In genomic region chr7:19628536-19629360, GRCm38 (mm10) we compare ENCODE assay signal across 8 mouse cellular contexts. TPM values are rescaled to one million over a fixed set of nuclear protein-coding genes. Genes with fewer than 3 reads are reported as not detected.
DNase-seq lines count a peak whose midpoint lies in the region; ATAC-seq and TF ChIP-seq lines count a peak whose summit lies in the region.

No protein-coding gene starts in this region.

- H3K4me2 ChIP-seq in lung, postnatal 0 days (replicated peaks; ENCODE audit: low read depth, low read length) = peak overlapping the region; percentile 93

- peak overlapping the region; percentile 74 for H3K27ac ChIP-seq in hindbrain, embryonic 10.5 days
- H3K27ac ChIP-seq in lung, postnatal 0 days (ENCODE audit: low read length) = peak overlapping the region; percentile 93

- WGBS in hindbrain, embryonic 10.5 days = under 1% methylated on average over 57 of the region's 57 CpGs
- WGBS in lung, postnatal 0 days = under 1% methylated on average over 51 of the region's 57 CpGs

- 0 out of 2 replicates have a peak, but pooled peaks cover 5% of the 10 kb centered on the region for H3K9me3 ChIP-seq in hindbrain, embryonic 10.5 days
- H3K9me3 ChIP-seq in lung, postnatal 0 days (ENCODE audit: low read length) = no peaks in the 10 kb centered on the region

- H3K36me3 ChIP-seq in hindbrain, embryonic 10.5 days = peaks cover 21% of the 10 kb centered on the region
- H3K36me3 ChIP-seq in lung, postnatal 0 days (ENCODE audit: insufficient read depth, low read length) = peaks cover 13% of the 10 kb centered on the region; the same call in 1 of the 2 replicates

- H3K27me3 ChIP-seq in hindbrain, embryonic 10.5 days (ENCODE audit: insufficient read depth, poor library complexity, severe bottlenecking) = no peaks in the 10 kb centered on the region
- H3K27me3 ChIP-seq in lung, postnatal 0 days (replicated peaks; ENCODE audit: insufficient read depth, low read length) = no peaks in the 10 kb centered on the region

- H3K9ac ChIP-seq in lung, postnatal 0 days (replicated peaks; ENCODE audit: low read depth) = peak overlapping the region; percentile 43

- ATAC-seq in frontal cortex, adult (ENCODE audit: low TSS enrichment) = peak; percentile 59
- peak; percentile 91 for ATAC-seq in lung, postnatal 0 days

- H3K4me1 ChIP-seq in hindbrain, embryonic 10.5 days (replicated peaks) = peaks cover 22% of the 10 kb centered on the region; the same call in 1 of the 2 replicates
- no peaks in the 10 kb centered on the region; the same call in 1 of the 2 replicates for H3K4me1 ChIP-seq in lung, postnatal 0 days (ENCODE audit: insufficient read depth, low read depth, low read length)

- H3K4me3 ChIP-seq in hindbrain, embryonic 10.5 days = peak overlapping the region; percentile 71
- peak overlapping the region; percentile 58 for H3K4me3 ChIP-seq in lung, postnatal 0 days (ENCODE audit: low read depth, low read length)

- TF ChIP-seq CTCF in lung, postnatal 0 days (IDR thresholded peaks at IDR 0.05) = no peak

- peak; percentile 61 for DNase-seq in MN1 (ENCODE audit: low spot score)
- DNase-seq in cerebellum, adult 9-10 months = peak; percentile 83
- peak; percentile 95 for DNase-seq in hindbrain, embryonic 10.5 days (ENCODE audit: low spot score)
- DNase-seq in layer of hippocampus, adult 9-11 months = peak; percentile 97
- peak; percentile 100 for DNase-seq in lung, postnatal 0 days (ENCODE audit: low spot score)
- peak; percentile 97 for DNase-seq in ovary, postnatal 14 days (ENCODE audit: low spot score)
- peak; percentile 96 for DNase-seq in thymus, postnatal 14 days

- no peak for TF ChIP-seq EP300 in lung, postnatal 0 days (IDR thresholded peaks at IDR 0.05)

RNA-seq across cellular contexts. Expression of gene Relb, which starts 0.5 kb away (rescaled TPM):
- 4.4 and 6.1 TPM in 2 replicates for polyA plus RNA-seq in hindbrain, embryonic 10.5 days (2016; fragmentation: Nextera tagmentation; extraction: Ambion mirVana)
- polyA plus RNA-seq in lung, postnatal 0 days (2015; fragmentation: Nextera tagmentation; extraction: Ambion mirVana) = 15.6 and 29.8 TPM in 2 replicates

RNA-seq across cellular contexts. Expression of gene Clasrp, which starts 24.5 kb away (rescaled TPM):
- 57.5 and 68.8 TPM in 2 replicates for polyA plus RNA-seq in hindbrain, embryonic 10.5 days (2016; fragmentation: Nextera tagmentation; extraction: Ambion mirVana)
- polyA plus RNA-seq in lung, postnatal 0 days (2015; fragmentation: Nextera tagmentation; extraction: Ambion mirVana) = 22.6 and 23.8 TPM in 2 replicates

RNA-seq across cellular contexts. Expression of gene Clptm1, which starts 36.1 kb away (rescaled TPM):
- 83.8 and 99.9 TPM in 2 replicates for polyA plus RNA-seq in hindbrain, embryonic 10.5 days (2016; fragmentation: Nextera tagmentation; extraction: Ambion mirVana)
- polyA plus RNA-seq in lung, postnatal 0 days (2015; fragmentation: Nextera tagmentation; extraction: Ambion mirVana) = 76.9 and 78.8 TPM in 2 replicates

RNA-seq across cellular contexts. Expression of gene Apoc2, which starts 49.0 kb away (rescaled TPM):
- polyA plus RNA-seq in hindbrain, embryonic 10.5 days (2016; fragmentation: Nextera tagmentation; extraction: Ambion mirVana) = 0.30 TPM in 1 of 2 replicates, not detected in the other
- 4.2 and 4.9 TPM in 2 replicates for polyA plus RNA-seq in lung, postnatal 0 days (2015; fragmentation: Nextera tagmentation; extraction: Ambion mirVana)

RNA-seq across cellular contexts. Expression of gene Gemin7, which starts 51.4 kb away (rescaled TPM):
- polyA plus RNA-seq in hindbrain, embryonic 10.5 days (2016; fragmentation: Nextera tagmentation; extraction: Ambion mirVana) = 177 and 188 TPM in 2 replicates
- polyA plus RNA-seq in lung, postnatal 0 days (2015; fragmentation: Nextera tagmentation; extraction: Ambion mirVana) = 161 and 163 TPM in 2 replicates

Comparison
In these comparisons a context has a peak if more than half of its experiments do, and no peak if none do; other contexts are left out.
1. Peak in every context shown above with its lines: DNase-seq, ATAC-seq, H3K4me3 ChIP-seq and H3K27ac ChIP-seq.